In genomic region chr12:111471119-111471518, GRCm38 (mm10) we compare ENCODE assay signal across 24 mouse cellular contexts. TPM values are rescaled to one million over a fixed set of nuclear protein-coding genes. Genes with fewer than 3 reads are reported as not detected.
DNase-seq lines count a peak whose midpoint lies in the region; ATAC-seq and TF ChIP-seq lines count a peak whose summit lies in the region.
"Had no signal": no experiment of that assay in that cellular context is flagged by ENCODE, and none has a peak within 500 bp of the region (broad histone marks: within the 10 kb centered on the region; RNA-seq: fewer than 3 reads in every experiment).

No protein-coding gene starts in this region.

- H3K27me3 ChIP-seq in C2C12 (ENCODE audit: control insufficient read depth, insufficient read depth, insufficient read length): no peaks in the 10 kb centered on the region
- H3K27me3 ChIP-seq in hindbrain, embryonic 12.5 days: peaks cover 11% of the 10 kb centered on the region
- H3K27me3 ChIP-seq: forebrain, embryonic 13.5 days had no signal

- no peaks in the 10 kb centered on the region for H3K36me3 ChIP-seq in C2C12 (ENCODE audit: control insufficient read depth, insufficient read depth)
- no peaks in the 10 kb centered on the region for H3K36me3 ChIP-seq in hindbrain, embryonic 12.5 days
- H3K36me3 ChIP-seq: embryonic facial prominence, embryonic 10.5 days; heart, embryonic 10.5 days; hindbrain, embryonic 13.5 days had no signal

- H3ac ChIP-seq in C2C12 (ENCODE audit: control insufficient read depth, insufficient read length, low read depth): no peak overlapping the region

- H3K27ac ChIP-seq in hindbrain, embryonic 12.5 days: no peak overlapping the region
- H3K27ac ChIP-seq: embryonic facial prominence, embryonic 10.5 days; forebrain, embryonic 13.5 days; gastrocnemius, adult 2 months; heart, embryonic 10.5 days; hindbrain, embryonic 13.5 days; hindbrain, postnatal 0 days had no signal

- TF ChIP-seq CTCF in C2C12 (IDR thresholded peaks at IDR 0.05; ENCODE audit: control insufficient read depth, insufficient read depth, insufficient read length): no peak

- peak; percentile 16 for DNase-seq in thymus, postnatal 4 days
- no peak for DNase-seq in thymus, postnatal 25 days
- DNase-seq in gastrocnemius, postnatal 14 days: no peak
- no peak for DNase-seq in layer of hippocampus, adult 8-10 months (ENCODE audit: low spot score in 2 of 2)
- DNase-seq: adrenal gland, adult 2 months; adrenal gland, postnatal 25 days; B cell, adult 2 months; cerebellum, adult 18-20 months; cerebellum, adult 9-11 months; forebrain, postnatal 0 days; gastrocnemius, adult 2 months; gastrocnemius, postnatal 36 days; heart, adult 18-20 months; heart, postnatal 10 days; heart, postnatal 4 days had no signal

- H3K9me3 ChIP-seq in hindbrain, embryonic 12.5 days (replicated peaks): no peaks in the 10 kb centered on the region
- H3K9me3 ChIP-seq: embryonic facial prominence, embryonic 10.5 days; forebrain, embryonic 13.5 days; heart, embryonic 10.5 days; hindbrain, embryonic 13.5 days had no signal

- no peak overlapping the region for H3K9ac ChIP-seq in hindbrain, embryonic 12.5 days
- H3K9ac ChIP-seq: forebrain, embryonic 13.5 days; forebrain, postnatal 0 days; hindbrain, embryonic 13.5 days had no signal

- intact Hi-C loops in gastrocnemius, postnatal 14 days (cut with DNase I; ENCODE audit: low total_unique reads): no loop called here

- no peaks in the 10 kb centered on the region for H3K79me3 ChIP-seq in C2C12 (ENCODE audit: low read depth)

- no peaks in the 10 kb centered on the region for H3K79me2 ChIP-seq in C2C12 (ENCODE audit: control insufficient read depth, insufficient read depth)

- ATAC-seq in megakaryocyte, adult 5-6 weeks (ENCODE audit: poor library complexity, severe bottlenecking): peak; percentile 45
- ATAC-seq in hindbrain, embryonic 12.5 days (ENCODE audit: low FRiP score): no peak
- ATAC-seq: forebrain, embryonic 13.5 days; forebrain, postnatal 0 days; hindbrain, postnatal 0 days had no signal

- WGBS in hindbrain, embryonic 12.5 days: 71% methylated on average over 1 of the region's 1 CpGs

- no peaks in the 10 kb centered on the region; the same call in 1 of the 2 replicates for H3K4me1 ChIP-seq in hindbrain, embryonic 12.5 days

- no peak overlapping the region for H3K4me2 ChIP-seq in hindbrain, embryonic 12.5 days (replicated peaks)
- H3K4me2 ChIP-seq: forebrain, embryonic 13.5 days; hindbrain, embryonic 13.5 days had no signal

- no peak overlapping the region for H3K4me3 ChIP-seq in C2C12 (ENCODE audit: insufficient read depth, poor library complexity, severe bottlenecking)
- no peak overlapping the region for H3K4me3 ChIP-seq in hindbrain, embryonic 12.5 days
- H3K4me3 ChIP-seq: embryonic facial prominence, embryonic 10.5 days; forebrain, embryonic 13.5 days; gastrocnemius, adult 2 months; heart, embryonic 10.5 days; hindbrain, embryonic 13.5 days had no signal

TF ChIP-seq in C2C12, 6 proteins besides CTCF, POLR2A, EP300 and RAD21:
- TF ChIP-seq MYOG (IDR thresholded peaks at IDR 0.05; ENCODE audit: control insufficient read depth, extremely low read depth, insufficient read length) (no peak), MYOD1 (IDR thresholded peaks at IDR 0.05; ENCODE audit: control insufficient read depth, insufficient read length, low read depth) (no peak), USF1 (IDR thresholded peaks at IDR 0.05; ENCODE audit: low read depth) (no peak), MAX (IDR thresholded peaks at IDR 0.05) (no peak), CEBPB (IDR thresholded peaks at IDR 0.05; ENCODE audit: low read depth) (peak; percentile 91), FOSL1 (IDR thresholded peaks at IDR 0.05; ENCODE audit: insufficient read depth, low read length, poor library complexity, severe bottlenecking) (no peak)

RNA-seq across cellular contexts. Expression of gene Gm266, which starts 14.5 kb away (rescaled TPM):
- 2.1 TPM for polyA plus RNA-seq in C2C12 (2012; fragmentation: generic; extraction: Trizol)
- not detected in 2 replicates for total RNA-seq in megakaryocyte, adult 5-6 weeks (2015)
- not detected in 2 replicates for total RNA-seq in megakaryocyte, adult 5-6 weeks (2017)
- total RNA-seq in gastrocnemius, postnatal 14 days (2021): 1 to 10 TPM; 1.7 to 3.4 TPM
- polyA plus RNA-seq in hindbrain, embryonic 12.5 days (2016; fragmentation: Nextera tagmentation; extraction: Ambion mirVana): 9.4 and 14.3 TPM in 2 replicates
- total RNA-seq in layer of hippocampus, adult 8-10 months (2022): 1 to 10 TPM; 3.6 to 6.6 (median 4.6) TPM
- total RNA-seq: adrenal gland, postnatal 25 days; heart, adult 18-20 months; MEL had no signal

RNA-seq across cellular contexts. Expression of gene Tnfaip2, which starts 28.9 kb away (rescaled TPM):
- 119 TPM for polyA plus RNA-seq in C2C12 (2012; fragmentation: generic; extraction: Trizol)
- 42.7 and 43.7 TPM in 2 replicates for total RNA-seq in megakaryocyte, adult 5-6 weeks (2015)
- total RNA-seq in megakaryocyte, adult 5-6 weeks (2017): 81.0 and 109 TPM in 2 replicates
- total RNA-seq in gastrocnemius, postnatal 14 days (2021): 10 to 100 TPM; 22.7 to 46.6 TPM
- polyA plus RNA-seq in hindbrain, embryonic 12.5 days (2016; fragmentation: Nextera tagmentation; extraction: Ambion mirVana): 3.7 and 4.1 TPM in 2 replicates
- total RNA-seq in layer of hippocampus, adult 8-10 months (2022): 1 to 10 TPM in 3 of 4 experiments, under 1 TPM in 1; 0.85 to 1.8 (median 1.4) TPM

RNA-seq across cellular contexts. Expression of gene Exoc3l4, which starts 54.3 kb away (rescaled TPM):
- 58.3 TPM for polyA plus RNA-seq in C2C12 (2012; fragmentation: generic; extraction: Trizol)
- 0.39 and 1.1 TPM in 2 replicates for total RNA-seq in megakaryocyte, adult 5-6 weeks (2015)
- 0.29 TPM in 1 of 2 replicates, not detected in the other for total RNA-seq in megakaryocyte, adult 5-6 weeks (2017)
- total RNA-seq in gastrocnemius, postnatal 14 days (2021): 10 to 100 TPM; 12.8 to 23.8 TPM
- 4.9 and 5.1 TPM in 2 replicates for polyA plus RNA-seq in hindbrain, embryonic 12.5 days (2016; fragmentation: Nextera tagmentation; extraction: Ambion mirVana)
- 1 to 10 TPM; 5.0 to 7.7 (median 6.5) TPM for total RNA-seq in layer of hippocampus, adult 8-10 months (2022)

Comparison
In these comparisons a context has a peak if more than half of its experiments do, and no peak if none do; other contexts are left out.
1. RNA of gene Tnfaip2, which starts 28.9 kb away (total RNA-seq): 42.7 to 109 TPM in megakaryocyte, adult 5-6 weeks and 22.7 to 46.6 TPM in gastrocnemius, postnatal 14 days; 0.85 to 1.8 TPM in layer of hippocampus, adult 8-10 months; every median in the first group is over 4 times any median in the second.